Mouse (Mus musculus) small intestine, adult 2 months (tissue): Measurements from ENCODE around the gene Igsf3.

Experiments used
- CTCF ChIP-seq: fragments of 200-500 bp; IDR thresholded peaks from 2 replicates; pipeline ENCODE4 v1.5.1; 2012; ENCODE audit warnings: low read depth, mild to moderate bottlenecking, control low read depth, inconsistent platforms, low read length, moderate library complexity, mixed read lengths; ENCODE audit not compliant: insufficient replicate concordance, insufficient read length; ENCODE audit errors: extremely low read depth
- POLR2A ChIP-seq: fragments of 200-500 bp; IDR thresholded peaks from 2 replicates; pipeline ENCODE4 v1.6.1; 2012; ENCODE audit warnings: low read depth, mild to moderate bottlenecking, control low read depth, inconsistent platforms, low read length, moderate library complexity

DNA sequence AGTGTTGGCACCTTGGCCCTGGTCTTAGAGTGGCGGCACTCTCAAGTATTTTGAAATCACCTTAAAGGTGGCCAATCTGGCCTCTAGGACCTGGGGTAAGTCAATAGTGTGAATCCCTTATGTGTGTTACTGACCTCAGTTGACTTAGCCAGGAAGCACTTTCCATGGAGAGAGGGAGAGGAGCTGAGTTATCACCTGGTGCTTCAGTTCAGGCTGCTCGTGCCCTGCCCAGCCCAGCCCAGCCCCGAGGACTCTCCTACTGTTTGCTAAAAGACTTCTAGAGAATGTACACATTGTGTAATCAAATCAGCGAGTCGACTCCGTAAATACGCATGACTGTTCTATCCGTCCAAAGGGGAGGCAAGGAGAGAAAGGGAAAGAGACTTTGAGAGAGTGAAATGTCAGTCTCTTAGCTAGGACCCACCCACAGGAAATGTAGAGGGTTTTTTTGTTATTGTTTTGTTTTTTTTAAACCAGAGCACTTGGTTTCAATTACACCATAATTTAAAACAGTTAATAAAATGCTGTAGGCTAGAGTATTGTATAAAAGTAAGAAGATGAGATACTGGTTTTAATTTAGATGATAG lies 9.6 kb downstream of the Igsf3 start:
- TF ChIP-seq POLR2A (no peak), CTCF (no peak)
